Mouse (Mus musculus) MEL (cell line): Measurements from ENCODE around the gene Gbp10.
"Not testable (repeated sequence)": the region's sequence is repeated elsewhere in the genome, so short reads cannot be mapped to it uniquely, and the experiment has no call there.

Experiments
- BHLHE40 ChIP-seq: IDR thresholded peaks from 2 replicates; pipeline ENCODE4 v1.6.1; 2012; ENCODE audit warnings: low read depth, mild to moderate bottlenecking, inconsistent platforms, low read length, improper control_type of control experiment, borderline replicate concordance
- CHD1 ChIP-seq: IDR thresholded peaks from 2 replicates; pipeline ENCODE4 v1.6.1; 2012; ENCODE audit warnings: low read depth, mild to moderate bottlenecking, inconsistent platforms, low read length, improper control_type of control experiment
- CTCF ChIP-seq, 3 experiments: IDR thresholded peaks in 2 of 3; conservative IDR thresholded peaks in 1 of 3; 2 replicates each; pipeline ENCODE4 v1.5.1; 2011 to 2012; ENCODE audit warnings: low read length in 3 of 3, low read depth in 2 of 3, mild to moderate bottlenecking in 2 of 3, improper control_type of control experiment in 1 of 3, inconsistent platforms in 1 of 3, mixed read lengths in 1 of 3, moderate library complexity in 1 of 3; ENCODE audit not compliant: control insufficient read depth in 1 of 3, insufficient read depth in 1 of 3, poor library complexity in 1 of 3, severe bottlenecking in 1 of 3
- E2F4 ChIP-seq: IDR thresholded peaks from 2 replicates; pipeline ENCODE4 v1.6.1; 2011; ENCODE audit warnings: low read depth, low read length, improper control_type of control experiment, borderline replicate concordance
- EP300 ChIP-seq, 2 experiments: IDR thresholded peaks; 2 replicates each; pipeline ENCODE4 v1.6.1; 2011; ENCODE audit warnings: improper control_type of control experiment in 2 of 2, low read length in 2 of 2, low read depth in 1 of 2, mild to moderate bottlenecking in 1 of 2
- GABPA ChIP-seq: IDR thresholded peaks from 2 replicates; pipeline ENCODE4 v1.6.1; 2012; ENCODE audit warnings: low read depth, mild to moderate bottlenecking, inconsistent platforms, low read length, improper control_type of control experiment, moderate library complexity
- RCOR1 ChIP-seq: IDR thresholded peaks from 2 replicates; pipeline ENCODE4 v1.6.1; 2012; ENCODE audit warnings: low read depth, mild to moderate bottlenecking, inconsistent platforms, low read length, improper control_type of control experiment
- SMC3 ChIP-seq: IDR thresholded peaks from 2 replicates; pipeline ENCODE4 v1.6.1; 2011; ENCODE audit warnings: low read depth, low read length, improper control_type of control experiment

DNA sequence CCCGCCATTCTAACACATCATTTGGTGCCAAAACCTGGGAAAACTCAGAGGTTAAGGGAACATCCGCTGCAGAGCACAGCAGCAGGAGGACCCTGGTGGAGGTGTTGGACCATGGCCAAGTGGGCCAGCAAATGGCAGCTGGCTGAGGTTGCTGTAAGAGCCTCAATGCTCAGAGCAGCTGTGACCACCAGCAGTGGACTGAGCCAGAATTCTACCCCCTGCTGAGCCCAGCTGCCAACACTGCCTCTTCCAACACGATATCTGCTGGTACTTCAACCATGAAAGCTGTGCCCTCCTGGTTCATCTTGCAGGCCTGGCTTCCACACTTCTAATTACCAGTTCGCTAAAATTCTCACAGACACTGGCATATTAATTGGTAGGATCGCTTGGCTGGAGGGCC is 1.6 kb upstream of the Gbp10 start:
- TF ChIP-seq CTCF (IDR thresholded peaks at IDR 0.05 in 2 of 3, conservative IDR thresholded peaks at IDR 0.05 in 1 of 3; ENCODE audit: control insufficient read depth in 1 of 3, insufficient read depth in 1 of 3, low read depth in 2 of 3, low read length in 3 of 3, poor library complexity in 1 of 3, severe bottlenecking in 1 of 3); SMC3; RCOR1; CHD1; EP300 (IDR thresholded peaks at IDR 0.05; ENCODE audit: low read depth in 1 of 2, low read length in 2 of 2); GABPA; BHLHE40; E2F4: not testable (repeated sequence)
